Mouse (Mus musculus): ENCODE measurements at regions not wholly inside any gene's neighbourhood (a gene's known extent, or its start where the extent isn't known, plus 50 kb on each side); places are given as distances from the start of the nearest gene placed in this dataset.
A peak's percentile ranks its signal among the peaks of the same experiment; 100 is the strongest.

GRCm38 (mm10) chr13:107880551-107880950 lies 163.7 kb upstream of the Smim15 start:
- no peak for DNase-seq (ENCODE audit: inconsistent age in 2 of 2, low spot score in 1 of 2)

- DNase-seq (ENCODE audit: inconsistent age in 2 of 2, low spot score in 1 of 2), result peak; percentile 68 to 82
Measured at GRCm38 (mm10) chr13:107879535-107879934, 164.7 kb upstream of the Smim15 start.

GRCm38 (mm10) chr13:107878980-107879379 lies 165.3 kb upstream of the Smim15 start:
- DNase-seq (ENCODE audit: inconsistent age in 2 of 2, low spot score in 1 of 2), result no peak

DNA sequence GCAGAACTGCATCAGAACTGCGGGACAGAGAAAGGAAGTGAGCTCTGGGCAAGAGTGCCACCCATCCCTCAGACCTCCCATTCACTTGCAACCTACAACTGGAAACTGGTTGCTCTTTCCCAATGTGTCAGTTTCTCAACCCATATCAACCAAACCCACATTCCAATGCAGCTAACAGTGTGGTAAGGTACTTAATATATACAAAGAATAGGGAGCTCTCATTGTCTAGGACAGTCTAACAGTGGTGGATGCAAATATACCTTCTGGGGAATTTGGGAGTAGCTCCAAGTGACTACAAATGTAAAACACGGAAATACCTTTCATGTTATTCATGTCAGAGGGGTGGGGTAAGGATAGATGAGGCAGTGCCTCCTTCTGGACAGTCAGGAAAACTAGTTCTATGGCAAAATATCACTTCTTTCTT lies 171.0 kb upstream of the Smim15 start:
- DNase-seq (ENCODE audit: inconsistent age in 2 of 2, low spot score in 1 of 2), result no peak

GRCm38 (mm10) chr13:107872574-107872973 lies 171.7 kb upstream of the Smim15 start:
- no peak for DNase-seq (ENCODE audit: inconsistent age in 2 of 2, low spot score in 1 of 2)

- peak in 1 of 2 experiments; percentile 42 for DNase-seq (ENCODE audit: inconsistent age in 2 of 2, low spot score in 1 of 2)
Measured at GRCm38 (mm10) chr13:107872137-107872536, 172.1 kb upstream of the Smim15 start.

DNA sequence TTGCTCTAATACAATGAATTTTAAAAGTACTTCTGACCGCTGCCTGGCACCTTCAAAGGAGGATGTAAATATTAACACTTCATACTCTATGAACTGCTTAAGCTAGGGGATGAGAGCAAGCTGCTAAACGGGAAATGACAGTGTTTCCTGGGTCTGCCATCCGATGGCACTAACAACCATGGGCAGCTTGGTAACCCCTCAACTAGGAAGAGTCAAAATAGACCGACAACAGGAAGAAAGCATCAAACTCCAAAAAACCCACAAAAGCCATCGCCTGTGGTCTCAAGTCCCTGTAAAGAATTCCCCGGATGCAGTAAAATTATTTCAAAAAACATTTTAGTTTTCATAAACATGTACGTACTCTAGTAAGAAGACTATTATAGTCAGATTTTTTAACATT lies 175.3 kb upstream of the Smim15 start:
- no peak for DNase-seq (ENCODE audit: inconsistent age in 2 of 2, low spot score in 1 of 2)

GRCm38 (mm10) chr13:107866825-107867224 lies 177.4 kb upstream of the Smim15 start:
- no peak for DNase-seq (ENCODE audit: inconsistent age in 2 of 2, low spot score in 1 of 2)

- DNase-seq (ENCODE audit: inconsistent age in 2 of 2, low spot score in 1 of 2), result peak; percentile 72 to 90
Measured at GRCm38 (mm10) chr13:107862793-107863654, 181.2 kb upstream of the Smim15 start.

- no peak for DNase-seq (ENCODE audit: inconsistent age in 2 of 2, low spot score in 1 of 2)
Measured at GRCm38 (mm10) chr13:107861384-107862134, 182.7 kb upstream of the Smim15 start.

GRCm38 (mm10) chr13:107857043-107857755 lies 187.0 kb upstream of the Smim15 start:
- no peak for DNase-seq (ENCODE audit: inconsistent age in 2 of 2, low spot score in 1 of 2)

GRCm38 (mm10) chr13:107850907-107851560 lies 193.2 kb upstream of the Smim15 start:
- no peak for DNase-seq (ENCODE audit: inconsistent age in 2 of 2, low spot score in 1 of 2)

GRCm38 (mm10) chr13:107848871-107849270 lies 195.4 kb upstream of the Smim15 start:
- DNase-seq (ENCODE audit: inconsistent age in 2 of 2, low spot score in 1 of 2), result no peak

DNA sequence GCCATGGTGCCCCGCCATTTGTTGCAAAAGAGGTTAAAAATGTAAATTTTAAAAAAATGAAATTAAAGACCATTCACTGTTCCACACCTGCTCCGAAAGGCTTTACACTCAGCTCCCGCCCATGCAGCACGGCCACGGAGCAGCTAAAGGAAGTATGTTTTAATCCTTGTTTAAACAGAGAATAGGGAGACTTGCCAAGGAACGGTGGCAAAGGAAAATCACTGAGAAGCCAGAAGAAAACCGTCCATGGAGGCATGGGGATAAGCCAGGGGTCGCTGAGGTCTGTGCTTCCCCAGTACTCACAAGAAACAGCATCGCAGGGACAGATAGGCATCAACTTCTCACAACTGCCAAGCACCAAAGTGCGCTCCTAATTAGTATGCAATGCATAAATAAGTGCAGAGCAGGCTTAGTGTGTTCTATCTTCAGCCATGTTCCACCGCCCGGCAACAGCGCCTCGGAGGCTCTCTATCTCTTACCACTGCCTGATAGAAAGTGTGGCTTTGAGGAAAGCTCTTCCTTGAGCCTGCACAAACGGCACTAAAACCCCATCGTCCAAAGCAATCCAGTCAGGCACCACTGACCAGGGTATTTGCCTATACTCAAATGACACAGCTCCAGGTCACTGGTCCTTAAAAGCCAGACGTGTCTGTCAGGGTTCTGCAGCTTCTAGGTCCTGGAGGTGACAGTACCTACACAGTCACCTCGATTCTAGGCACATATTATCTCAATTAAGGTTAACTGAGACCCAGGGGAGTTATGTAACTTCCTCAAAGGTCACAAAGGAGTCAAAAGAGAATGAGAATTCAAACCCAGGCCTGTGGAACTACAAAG lies 196.8 kb upstream of the Smim15 start:
- no peak for DNase-seq (ENCODE audit: inconsistent age in 2 of 2, low spot score in 1 of 2)

GRCm38 (mm10) chr13:107846621-107847178 lies 197.5 kb upstream of the Smim15 start:
- peak; percentile 25 to 77 for DNase-seq (ENCODE audit: inconsistent age in 2 of 2, low spot score in 1 of 2)

GRCm38 (mm10) chr13:107845838-107846237 lies 198.4 kb upstream of the Smim15 start:
- DNase-seq (ENCODE audit: inconsistent age in 2 of 2, low spot score in 1 of 2), result no peak

- no peak for DNase-seq (ENCODE audit: inconsistent age in 2 of 2, low spot score in 1 of 2)
Measured at GRCm38 (mm10) chr13:107844085-107844484, 200.2 kb upstream of the Smim15 start.

GRCm38 (mm10) chr13:107838126-107838715 lies 206.0 kb upstream of the Smim15 start:
- DNase-seq (ENCODE audit: inconsistent age in 2 of 2, low spot score in 1 of 2), result no peak

DNA sequence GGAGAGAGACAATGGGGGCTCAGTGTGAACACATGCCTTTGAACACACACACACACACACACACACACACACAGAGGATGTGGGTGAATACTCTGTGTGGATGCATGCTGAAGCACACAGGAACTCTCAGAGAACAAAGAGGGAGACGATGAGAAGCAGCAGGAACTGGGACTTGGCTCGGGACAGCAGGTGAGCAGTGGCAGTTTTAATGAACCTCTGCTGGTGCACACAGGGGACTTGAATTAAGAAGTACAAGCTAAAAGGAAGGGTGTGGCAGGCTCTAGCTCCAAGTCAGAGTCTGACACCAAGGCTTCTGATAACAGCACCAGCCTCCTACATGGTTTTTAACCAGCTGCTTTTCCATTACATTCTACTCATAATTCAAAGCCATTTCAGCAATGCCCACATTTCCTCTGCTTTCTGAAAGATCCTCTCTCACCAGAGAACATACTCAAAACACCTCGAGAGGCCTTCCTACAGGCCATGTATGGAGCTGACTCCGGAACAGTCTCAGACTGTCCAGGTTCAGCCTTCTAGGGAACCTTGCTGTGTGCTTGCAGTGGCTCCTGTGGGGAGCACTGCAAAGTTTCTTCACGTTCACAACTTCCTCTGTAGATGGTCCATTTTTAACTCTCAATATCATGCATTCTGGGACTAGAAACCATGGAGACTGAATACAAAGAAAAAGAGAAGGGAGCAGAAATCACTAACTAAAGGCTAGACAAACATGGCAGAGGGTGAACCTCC lies 206.9 kb upstream of the Smim15 start:
- DNase-seq (ENCODE audit: inconsistent age in 2 of 2, low spot score in 1 of 2), result no peak

Measured in adrenal gland, adult (tissue).